Mouse (Mus musculus) heart, adult 9 months (tissue): Measurements from ENCODE around the gene Zc3h6.
"Not testable (repeated sequence)": the region's sequence is repeated elsewhere in the genome, so short reads cannot be mapped to it uniquely, and the experiment has no call there.

ENCODE experiments used
- DNase-seq, 2 experiments: peaks; one replicate each; pipeline ENCODE4 v3.0.0; 2022; ENCODE audit warnings: low spot score in 2 of 2

Zc3h6 gene

DNA sequence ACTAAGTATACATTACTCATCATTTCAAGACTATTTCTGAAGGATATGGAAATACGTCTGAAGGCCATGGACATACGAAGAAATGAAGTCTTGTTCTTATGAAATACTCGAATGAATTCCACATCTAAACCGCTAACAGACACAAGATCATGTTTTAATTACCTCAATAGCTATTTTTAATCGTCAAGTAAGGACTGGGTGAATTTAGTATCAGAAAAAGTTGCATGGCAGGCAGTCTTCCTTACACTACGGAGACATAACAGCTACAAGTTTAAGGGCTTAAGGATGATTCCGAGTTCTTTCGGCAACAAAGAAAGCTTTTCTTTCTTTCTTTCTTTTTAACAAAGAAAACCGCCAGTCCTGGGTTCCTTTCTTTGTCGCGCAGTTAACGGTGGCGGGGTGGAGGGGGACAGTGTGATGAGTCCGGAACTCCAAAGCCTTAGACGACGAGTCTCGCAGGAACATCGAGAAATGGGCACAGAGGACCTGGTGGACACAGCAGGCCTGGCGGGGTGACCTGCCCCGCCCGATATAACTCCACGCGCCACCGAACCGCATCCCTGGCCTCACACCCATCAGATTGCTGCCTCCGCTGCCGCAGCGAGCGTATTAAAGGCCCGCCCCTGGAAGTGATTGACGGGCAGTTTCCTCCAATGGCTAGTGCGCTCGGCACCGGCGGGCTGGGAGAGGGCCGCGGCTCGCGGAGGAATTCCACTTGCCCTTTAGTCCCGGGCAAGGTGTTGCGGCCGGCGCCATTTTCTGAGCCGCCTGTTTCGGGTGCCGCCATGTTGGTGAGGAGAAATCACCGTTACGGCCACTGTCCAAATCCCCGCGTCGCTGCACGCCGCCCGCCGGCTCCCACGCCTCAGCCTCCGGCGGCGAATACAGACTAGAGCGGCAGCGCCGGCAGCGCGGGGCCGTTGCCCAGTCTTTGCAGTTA lies at the start of gene Zc3h6:
Gene Zc3h6, plus strand, starts transcription at position 762 of the 940 bp plus-strand sequence.
- DNase-seq = peak; percentile 99

GRCm38 (mm10) chr2:128924799-128925198 lies 42.4 kb upstream of the Zc3h6 start:
- DNase-seq = no peak

- no peak for DNase-seq
These were observed 38.8 kb upstream of the Zc3h6 start for GRCm38 (mm10) chr2:128928446-128928845.

DNA sequence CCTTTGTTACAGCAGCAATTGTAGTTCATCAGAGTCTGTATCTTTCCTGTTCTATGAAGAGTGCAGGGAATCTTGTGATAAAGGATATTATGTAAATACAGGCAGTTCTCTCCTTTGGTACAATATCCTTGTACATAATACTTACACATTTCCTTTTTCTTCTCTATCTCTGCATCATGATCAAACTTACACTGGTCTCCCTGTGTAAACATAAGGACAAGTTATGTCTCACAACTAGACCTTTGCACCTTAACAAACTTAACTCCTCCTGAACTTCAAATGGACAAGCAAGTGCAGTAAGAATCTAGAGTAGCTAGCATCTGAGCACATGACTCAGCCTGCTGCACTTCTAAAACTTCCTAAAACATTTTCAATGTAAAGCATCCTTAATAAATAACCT lies 36.5 kb upstream of the Zc3h6 start:
- DNase-seq = no peak

- DNase-seq = no peak
These were observed 30.9 kb upstream of the Zc3h6 start for GRCm38 (mm10) chr2:128936256-128936655.

DNA sequence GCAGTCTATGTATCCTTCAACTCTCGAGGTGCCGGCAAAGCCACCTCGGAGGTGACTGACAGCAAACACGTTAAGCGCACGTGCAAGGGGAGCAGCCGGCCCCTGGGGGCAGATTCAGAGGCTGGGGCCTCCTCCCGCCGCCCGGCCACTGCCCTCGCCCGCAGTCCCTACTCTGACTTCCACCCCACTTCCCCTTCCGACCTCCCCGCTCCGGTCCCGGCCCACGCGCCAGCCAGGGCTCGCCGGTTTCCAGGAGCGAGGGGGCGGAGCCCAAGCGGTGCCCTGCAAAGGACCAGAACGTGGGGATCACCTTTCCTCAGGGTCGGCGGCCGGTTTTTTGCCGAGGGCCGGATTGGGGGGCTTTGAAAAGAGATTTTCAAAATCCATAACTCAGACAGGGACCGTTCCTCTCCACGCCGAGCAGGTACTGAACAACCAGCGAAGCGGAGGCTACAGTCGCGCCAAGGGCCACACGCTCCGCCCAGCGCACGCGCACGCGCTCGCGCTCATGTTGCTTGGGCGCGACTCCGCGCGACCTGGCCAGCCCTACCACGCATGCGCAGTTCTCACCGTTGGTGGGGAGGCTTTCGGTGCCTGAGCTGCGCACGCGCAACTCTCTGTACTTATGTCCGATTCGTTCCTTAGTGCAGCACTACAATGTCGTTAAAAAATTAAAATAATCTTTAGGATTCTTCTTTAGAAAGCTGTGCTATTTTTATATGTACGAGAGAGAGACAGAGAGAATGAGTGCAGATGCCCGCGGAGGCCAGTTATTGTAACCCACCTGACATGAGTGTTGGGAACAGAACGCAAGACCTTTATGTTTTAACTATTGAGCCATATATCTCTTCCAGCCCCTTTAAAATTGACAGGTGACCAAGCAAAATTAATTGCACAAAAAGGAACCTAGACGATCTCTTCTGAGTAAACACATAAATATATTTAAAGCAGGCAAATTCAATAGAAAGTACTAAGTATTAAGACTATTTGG lies 23.4 kb upstream of the Zc3h6 start, which contains the start of gene Zc3h8:
Gene Zc3h8, minus strand, starts transcription at position 540 of the 991 bp plus-strand sequence.
- DNase-seq = peak; percentile 96 to 97

- peak; percentile 18 to 21 for DNase-seq
These were observed 19.1 kb upstream of the Zc3h6 start for GRCm38 (mm10) chr2:128947962-128948588.

- DNase-seq = no peak
These were observed 13.0 kb upstream of the Zc3h6 start for GRCm38 (mm10) chr2:128954186-128954585.

DNA sequence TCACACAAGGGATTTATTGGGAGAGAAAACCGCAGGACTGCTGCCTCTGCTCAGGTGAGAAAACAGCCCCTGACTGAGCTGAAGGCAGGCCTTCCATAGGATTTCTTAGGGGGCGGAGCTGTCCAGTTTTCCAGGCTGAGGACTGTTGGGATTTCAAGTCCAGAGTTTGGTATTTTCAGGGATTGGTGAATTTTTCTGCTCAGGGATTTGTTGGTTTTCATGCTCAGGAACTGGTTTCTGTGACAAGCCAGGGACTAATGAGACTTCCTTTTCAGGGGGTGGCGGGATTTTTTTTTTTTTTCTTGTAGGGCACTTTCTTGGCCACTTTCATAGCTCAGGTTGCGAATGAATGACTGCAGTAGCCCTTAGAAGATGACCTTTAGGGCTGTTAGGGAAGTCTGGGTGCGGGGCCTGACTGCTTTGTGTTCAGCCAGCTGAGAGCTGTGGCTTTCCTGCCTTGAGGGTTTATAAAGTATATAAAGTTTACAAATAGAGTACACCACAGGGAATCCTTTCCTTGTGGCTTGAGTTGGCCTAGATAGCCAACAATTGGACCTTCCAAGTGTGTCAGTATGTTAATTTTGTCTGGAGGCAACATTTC lies 1.6 kb upstream of the Zc3h6 start:
- DNase-seq = no peak

GRCm38 (mm10) chr2:128966236-128966635 lies 966 bp upstream of the Zc3h6 start:
- DNase-seq = no peak

GRCm38 (mm10) chr2:128967661-128968441 lies 649 bp downstream of the Zc3h6 start, which contains the start of gene Gm10762:
Gm10762 (minus strand) TSS chr2:128967725.
- DNase-seq = peak; percentile 71 to 78

- DNase-seq = no peak
These were observed 1.4 kb downstream of the Zc3h6 start for GRCm38 (mm10) chr2:128968475-128969083.

DNA sequence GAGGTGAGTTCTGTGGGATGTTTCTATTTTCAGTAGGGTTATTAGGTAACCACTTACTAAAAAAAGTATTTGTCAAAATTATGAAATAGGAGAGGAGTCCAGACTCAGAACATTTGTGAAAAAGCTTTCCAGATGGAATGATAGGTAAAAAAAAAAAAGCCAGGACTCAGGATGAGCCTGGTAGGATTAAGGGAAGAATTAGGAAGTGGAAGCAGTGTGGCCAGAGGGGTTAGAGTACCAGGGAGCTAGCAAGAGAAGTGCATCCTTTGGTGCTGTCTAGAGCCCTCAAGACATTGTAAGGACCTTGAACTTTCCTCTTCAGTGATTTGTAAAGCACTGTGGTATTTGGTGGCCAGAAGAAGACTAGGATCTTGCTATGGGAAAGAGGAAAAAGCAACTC lies 5.1 kb downstream of the Zc3h6 start:
- no peak for DNase-seq

- DNase-seq = no peak
These were observed 8.4 kb downstream of the Zc3h6 start for GRCm38 (mm10) chr2:128975572-128975971.

GRCm38 (mm10) chr2:128984746-128985145 lies 17.5 kb downstream of the Zc3h6 start:
- DNase-seq = no peak

DNA sequence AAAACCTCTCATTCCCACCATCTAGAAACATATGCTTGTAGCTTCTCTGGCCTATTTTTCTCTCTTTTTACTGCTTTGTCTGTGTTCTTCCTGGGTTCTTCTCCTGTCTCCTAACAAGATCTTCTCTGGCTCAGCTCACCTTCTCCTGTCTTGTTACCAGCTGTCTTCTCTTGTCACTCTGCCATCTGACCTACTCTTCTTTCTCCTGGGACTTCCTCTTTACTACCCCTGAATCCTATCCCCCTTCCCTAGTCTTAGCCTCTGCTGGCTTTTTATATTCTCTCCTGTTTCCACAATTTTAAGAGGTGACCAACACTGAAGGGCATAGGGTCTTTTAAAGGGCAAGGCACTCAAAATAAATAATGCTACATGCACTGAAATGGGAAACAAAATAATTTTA lies 37.7 kb downstream of the Zc3h6 start:
- DNase-seq = no peak

GRCm38 (mm10) chr2:129006194-129006749 lies 39.1 kb downstream of the Zc3h6 start:
- DNase-seq = no peak

DNA sequence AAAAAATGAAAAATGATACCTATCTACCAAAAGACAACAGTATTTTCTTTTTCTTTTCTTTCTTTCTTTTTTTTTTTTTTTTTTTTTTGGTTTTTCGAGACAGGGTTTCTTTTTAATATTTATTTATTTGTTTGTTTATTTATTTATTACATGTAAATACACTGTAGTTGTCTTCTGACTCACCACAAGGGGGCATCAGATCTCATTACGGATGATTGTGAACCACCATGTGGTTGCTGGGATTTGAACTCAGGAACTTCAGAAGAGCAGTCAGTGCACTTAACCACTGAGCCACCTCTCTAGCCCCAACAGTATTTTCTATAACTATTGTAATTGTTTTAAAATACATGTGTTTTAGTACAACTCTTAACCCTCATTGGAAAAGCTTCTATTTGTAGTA lies 41.7 kb downstream of the Zc3h6 start:
- DNase-seq = not testable (repeated sequence)

DNA sequence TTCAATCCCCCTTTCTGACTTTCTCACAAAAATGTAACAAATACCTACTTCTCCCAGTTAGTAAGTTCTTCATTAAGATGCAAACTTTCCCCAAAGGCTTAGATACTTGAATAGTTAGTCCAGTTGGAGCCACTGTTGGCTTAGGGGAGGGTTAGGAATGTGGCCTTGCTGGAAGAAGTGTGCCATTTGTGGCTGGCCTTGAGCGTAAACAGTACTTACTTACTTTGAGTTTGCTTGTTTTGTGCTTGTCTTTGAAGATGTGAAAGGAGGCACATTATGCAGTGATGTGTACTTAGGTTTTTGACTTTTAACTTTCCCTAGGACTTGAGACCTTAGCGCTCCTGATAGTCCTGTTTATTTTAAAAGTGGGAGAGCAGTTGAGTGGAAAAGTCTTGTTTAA lies 52.9 kb downstream of the Zc3h6 start:
- DNase-seq = no peak

DNA sequence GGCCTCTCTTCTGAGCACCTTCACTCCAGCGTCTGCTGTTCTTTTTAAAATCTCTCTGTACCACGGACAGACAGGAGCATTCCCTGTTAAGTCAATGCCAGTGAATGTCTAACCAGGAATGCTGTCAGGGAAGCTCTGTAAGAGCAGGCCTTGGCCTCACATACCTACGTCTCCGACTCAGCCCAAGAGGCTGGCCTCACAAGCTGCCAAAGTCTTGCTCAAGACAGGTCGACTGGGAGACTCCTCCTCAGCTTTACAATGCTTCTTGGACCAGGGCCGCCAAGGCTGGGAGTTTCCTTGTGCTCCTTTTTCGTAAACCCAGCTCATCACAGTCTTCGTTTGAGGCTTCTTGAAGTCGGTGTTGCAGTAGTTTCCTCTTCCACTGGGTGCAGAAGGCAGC lies 57.6 kb downstream of the Zc3h6 start:
- DNase-seq = no peak
